Mouse (Mus musculus): ENCODE data around the gene Ccdc153. TPM values are rescaled to one million over a fixed set of nuclear protein-coding genes. Genes with fewer than 3 reads are reported as not detected.

The Ccdc153 gene
- polyA plus RNA-seq, 1 experiment: not detected

DNA sequence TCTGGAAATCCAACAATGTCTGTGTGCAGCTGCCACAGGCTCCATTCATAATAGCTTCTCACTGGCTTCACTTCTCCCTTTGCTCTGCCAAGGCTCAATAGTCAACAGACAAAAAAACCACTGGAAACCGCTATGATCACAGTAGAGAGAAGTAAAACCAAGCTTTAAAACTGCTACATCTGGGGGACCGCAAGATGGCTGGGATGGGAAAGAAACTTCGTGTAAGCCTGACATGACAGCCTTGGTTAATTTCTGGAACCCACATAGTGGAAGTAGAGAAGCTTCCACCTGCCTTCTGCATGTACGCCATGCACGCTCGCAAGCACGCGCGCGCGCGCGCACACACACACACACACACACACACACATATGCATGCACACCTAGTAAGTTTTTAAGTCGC is 26.9 kb upstream of the Ccdc153 start:
- Histone ChIP-seq H3K27ac (ENCODE audit: insufficient read depth, low read length) (no peak overlapping the region), H3K4me1 (ENCODE audit: control insufficient read depth, insufficient read depth, low read length) (no peaks in the 10 kb centered on the region), H3K9ac (ENCODE audit: low read depth, poor library complexity, severe bottlenecking) (no peak overlapping the region), H3K4me3 (ENCODE audit: low read depth, low read length) (no peak overlapping the region), H3K36me3 (ENCODE audit: control insufficient read depth, insufficient read depth, low read length, poor library complexity, severe bottlenecking) (peaks cover 2% of the 10 kb centered on the region; the same call in 1 of the 2 replicates), H3K9me3 (replicated peaks; ENCODE audit: control insufficient read depth, insufficient read depth, low read length, poor library complexity, severe bottlenecking) (no peaks in the 10 kb centered on the region), H3K27me3 (ENCODE audit: control insufficient read depth, insufficient read depth, low read length, poor library complexity, severe bottlenecking) (no peaks in the 10 kb centered on the region)
- TF ChIP-seq POLR2A (IDR thresholded peaks at IDR 0.05; ENCODE audit: insufficient read depth, low read length) (no peak), EP300 (IDR thresholded peaks at IDR 0.05; ENCODE audit: insufficient read depth, low read depth, low read length) (no peak), CTCF (IDR thresholded peaks at IDR 0.05; ENCODE audit: low read depth, low read length) (no peak)

DNA sequence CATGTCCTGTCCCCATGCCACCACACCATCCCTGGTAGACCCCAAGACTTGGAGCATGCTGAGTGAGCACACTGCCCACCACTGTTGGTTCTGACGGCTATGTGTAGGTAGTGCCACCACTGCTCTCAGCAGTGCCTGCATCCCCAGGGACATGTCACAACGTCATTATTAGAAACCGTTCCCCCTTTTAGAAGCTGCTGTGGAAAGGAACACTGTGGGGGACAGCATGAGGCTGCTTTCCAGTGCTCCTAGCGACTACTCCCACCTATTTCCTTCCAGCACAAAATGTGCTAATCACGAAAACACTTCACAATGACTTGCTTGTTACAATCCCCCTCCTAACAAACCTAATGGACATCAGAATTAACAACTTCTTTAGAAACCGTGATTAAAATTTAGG is 14.5 kb upstream of the Ccdc153 start:
- H3K27ac ChIP-seq (ENCODE audit: insufficient read depth, low read length): no peak overlapping the region
- no peaks in the 10 kb centered on the region for H3K4me1 ChIP-seq (ENCODE audit: control insufficient read depth, insufficient read depth, low read length)
- no peaks in the 10 kb centered on the region for H3K36me3 ChIP-seq (ENCODE audit: control insufficient read depth, insufficient read depth, low read length, poor library complexity, severe bottlenecking)
- no peak overlapping the region for H3K4me3 ChIP-seq (ENCODE audit: low read depth, low read length)
- H3K27me3 ChIP-seq (ENCODE audit: control insufficient read depth, insufficient read depth, low read length, poor library complexity, severe bottlenecking): no peaks in the 10 kb centered on the region
- H3K9ac ChIP-seq (ENCODE audit: low read depth, poor library complexity, severe bottlenecking): no peak overlapping the region
- TF ChIP-seq CTCF (IDR thresholded peaks at IDR 0.05; ENCODE audit: low read depth, low read length) (no peak), EP300 (IDR thresholded peaks at IDR 0.05; ENCODE audit: insufficient read depth, low read depth, low read length) (no peak), POLR2A (IDR thresholded peaks at IDR 0.05; ENCODE audit: insufficient read depth, low read length) (no peak)
- peaks cover 6% of the 10 kb centered on the region for H3K9me3 ChIP-seq (replicated peaks; ENCODE audit: control insufficient read depth, insufficient read depth, low read length, poor library complexity, severe bottlenecking)

DNA sequence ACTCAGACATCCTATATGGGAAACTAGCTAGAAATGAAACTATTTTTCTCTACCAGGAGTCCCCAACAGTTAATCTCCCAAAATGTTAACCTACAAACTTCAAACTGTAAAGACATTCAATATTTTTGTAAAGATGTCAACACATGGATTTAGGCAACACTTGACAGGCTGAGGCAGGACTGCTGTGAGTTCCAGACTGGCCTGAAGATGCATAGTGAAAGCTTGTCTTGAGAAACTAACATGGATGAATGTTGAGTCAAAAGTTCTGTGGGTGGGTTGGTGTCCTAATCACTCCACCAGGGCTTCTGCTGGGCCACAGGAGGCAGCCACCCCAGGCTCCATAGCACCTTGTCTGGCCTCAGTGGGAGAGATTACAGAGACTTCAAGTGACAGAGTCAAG is 8.9 kb upstream of the Ccdc153 start:
- H3K9me3 ChIP-seq (replicated peaks; ENCODE audit: control insufficient read depth, insufficient read depth, low read length, poor library complexity, severe bottlenecking): no peaks in the 10 kb centered on the region
- H3K9ac ChIP-seq (ENCODE audit: low read depth, poor library complexity, severe bottlenecking): no peak overlapping the region
- H3K27me3 ChIP-seq (ENCODE audit: control insufficient read depth, insufficient read depth, low read length, poor library complexity, severe bottlenecking): no peaks in the 10 kb centered on the region
- no peak overlapping the region for H3K27ac ChIP-seq (ENCODE audit: insufficient read depth, low read length)
- H3K36me3 ChIP-seq (ENCODE audit: control insufficient read depth, insufficient read depth, low read length, poor library complexity, severe bottlenecking): no peaks in the 10 kb centered on the region
- no peaks in the 10 kb centered on the region for H3K4me1 ChIP-seq (ENCODE audit: control insufficient read depth, insufficient read depth, low read length)
- TF ChIP-seq CTCF (IDR thresholded peaks at IDR 0.05; ENCODE audit: low read depth, low read length) (no peak), POLR2A (IDR thresholded peaks at IDR 0.05; ENCODE audit: insufficient read depth, low read length) (no peak), EP300 (IDR thresholded peaks at IDR 0.05; ENCODE audit: insufficient read depth, low read depth, low read length) (no peak)
- no peak overlapping the region for H3K4me3 ChIP-seq (ENCODE audit: low read depth, low read length)

GRCm38 (mm10) chr9:44233021-44233801 is 7.3 kb upstream of the Ccdc153 start:
- Histone ChIP-seq H3K36me3 (ENCODE audit: control insufficient read depth, insufficient read depth, low read length, poor library complexity, severe bottlenecking) (no peaks in the 10 kb centered on the region), H3K4me1 (ENCODE audit: control insufficient read depth, insufficient read depth, low read length) (no peaks in the 10 kb centered on the region), H3K27ac (ENCODE audit: insufficient read depth, low read length) (peak overlapping the region; percentile 78), H3K27me3 (ENCODE audit: control insufficient read depth, insufficient read depth, low read length, poor library complexity, severe bottlenecking) (no peaks in the 10 kb centered on the region), H3K4me3 (ENCODE audit: low read depth, low read length) (peak overlapping the region; percentile 77), H3K9me3 (replicated peaks; ENCODE audit: control insufficient read depth, insufficient read depth, low read length, poor library complexity, severe bottlenecking) (no peaks in the 10 kb centered on the region), H3K9ac (ENCODE audit: low read depth, poor library complexity, severe bottlenecking) (peak overlapping the region; percentile 94)
- TF ChIP-seq CTCF (IDR thresholded peaks at IDR 0.05; ENCODE audit: low read depth, low read length): no peak
- TF ChIP-seq POLR2A (IDR thresholded peaks at IDR 0.05; ENCODE audit: insufficient read depth, low read length): no peak
- no peak for TF ChIP-seq EP300 (IDR thresholded peaks at IDR 0.05; ENCODE audit: insufficient read depth, low read depth, low read length)

- Histone ChIP-seq H3K4me3 (ENCODE audit: low read depth, low read length) (peak within 1 kb of the TSS; percentile 80), H3K4me1 (ENCODE audit: control insufficient read depth, insufficient read depth, low read length) (no peaks in the 10 kb centered on the region), H3K27me3 (ENCODE audit: control insufficient read depth, insufficient read depth, low read length, poor library complexity, severe bottlenecking) (no peaks in the 10 kb centered on the region), H3K9me3 (replicated peaks; ENCODE audit: control insufficient read depth, insufficient read depth, low read length, poor library complexity, severe bottlenecking) (no peaks in the 10 kb centered on the region), H3K9ac (ENCODE audit: low read depth, poor library complexity, severe bottlenecking) (peak within 1 kb of the TSS; percentile 94), H3K36me3 (ENCODE audit: control insufficient read depth, insufficient read depth, low read length, poor library complexity, severe bottlenecking) (no peaks in the 10 kb centered on the region), H3K27ac (ENCODE audit: insufficient read depth, low read length) (peak within 1 kb of the TSS; percentile 84)
- TF ChIP-seq CTCF (IDR thresholded peaks at IDR 0.05; ENCODE audit: low read depth, low read length) (peak; percentile 87), EP300 (IDR thresholded peaks at IDR 0.05; ENCODE audit: insufficient read depth, low read depth, low read length) (0 out of 2 replicates have a peak, but pooled peaks have one; percentile 29), POLR2A (IDR thresholded peaks at IDR 0.05; ENCODE audit: insufficient read depth, low read length) (peak; percentile 92)
Observed at GRCm38 (mm10) chr9:44233802-44234478, 6.5 kb upstream of the Ccdc153 start, which contains the start of gene Cbl. Gene Cbl, minus strand, starts transcription at chr9:44234049.
